ENCODE assay signal across 8 mouse cellular contexts in genomic region chr13:54685174-54685573, GRCm38 (mm10). TPM values are rescaled to one million over a fixed set of nuclear protein-coding genes. Genes with fewer than 3 reads are reported as not detected.
DNase-seq lines count a peak whose midpoint lies in the region; ATAC-seq lines count a peak whose summit lies in the region.

No protein-coding gene starts in this region.

- no peaks in the 10 kb centered on the region for H3K9me3 ChIP-seq in limb, embryonic 10.5 days (replicated peaks)
- H3K9me3 ChIP-seq in midbrain, embryonic 12.5 days = no peaks in the 10 kb centered on the region

- H3K4me3 ChIP-seq in limb, embryonic 10.5 days = peak overlapping the region; percentile 89
- peak overlapping the region; percentile 84 for H3K4me3 ChIP-seq in midbrain, embryonic 12.5 days

- 46% methylated on average over 2 of the region's 2 CpGs for WGBS in limb, embryonic 10.5 days
- WGBS in midbrain, embryonic 12.5 days = 43% methylated on average over 2 of the region's 2 CpGs

- peak overlapping the region; percentile 97 for H3K9ac ChIP-seq in midbrain, embryonic 12.5 days (replicated peaks)

- intact Hi-C loops in heart, postnatal 14 days (cut with DNase I) = loop anchor here (5.0 kb wide), 2 partner anchors 63 to 218 kb away; partner anchors contain the start of genes Faf2 and Thoc3

- peaks cover 39% of the 10 kb centered on the region for H3K4me1 ChIP-seq in limb, embryonic 10.5 days
- peaks cover 30% of the 10 kb centered on the region for H3K4me1 ChIP-seq in midbrain, embryonic 12.5 days

- peak overlapping the region; percentile 90 for H3K4me2 ChIP-seq in midbrain, embryonic 12.5 days (replicated peaks)

- no peak for ATAC-seq in midbrain, embryonic 12.5 days (ENCODE audit: low FRiP score, low read depth)

- H3K27ac ChIP-seq in limb, embryonic 10.5 days = peak overlapping the region; percentile 99; the same call in 1 of the 2 replicates
- H3K27ac ChIP-seq in midbrain, embryonic 12.5 days (replicated peaks) = no peak overlapping the region

- DNase-seq in thymus, postnatal 4 days = peak; percentile 34
- no peak for DNase-seq in thymus, postnatal 25 days
- DNase-seq in cerebellum, postnatal 25 days = peak; percentile 47 to 70
- DNase-seq in heart, postnatal 14 days = peak; percentile 46 to 60
- DNase-seq in limb, embryonic 10.5 days (ENCODE audit: low spot score) = peak; percentile 66
- no peak for DNase-seq in c-Kit-positive CD71-positive TER-119-positive erythroid progenitor cells, embryonic 14.5 days (ENCODE audit: low spot score)
- DNase-seq in left cerebral cortex, adult 8-10 months (ENCODE audit: low spot score in 2 of 2) = no peak

- H3K27me3 ChIP-seq in limb, embryonic 10.5 days (ENCODE audit: low read depth, poor library complexity, severe bottlenecking) = no peaks in the 10 kb centered on the region
- H3K27me3 ChIP-seq in midbrain, embryonic 12.5 days = no peaks in the 10 kb centered on the region

- H3K36me3 ChIP-seq in limb, embryonic 10.5 days = peaks cover 60% of the 10 kb centered on the region
- peaks cover 42% of the 10 kb centered on the region for H3K36me3 ChIP-seq in midbrain, embryonic 12.5 days

RNA-seq across cellular contexts. Expression of gene Rnf44, which starts 8.5 kb away (rescaled TPM):
- 10 to 100 TPM; 55.6 to 57.8 TPM for total RNA-seq in heart, postnatal 14 days (2021)
- polyA plus RNA-seq in limb, embryonic 10.5 days (2016; fragmentation: Nextera tagmentation; extraction: Ambion mirVana) = 104 and 135 TPM in 2 replicates
- polyA plus RNA-seq in midbrain, embryonic 12.5 days (2016; fragmentation: Nextera tagmentation; extraction: Ambion mirVana) = 109 and 110 TPM in 2 replicates
- 100 to 1,000 TPM; 141 to 159 (median 144) TPM for total RNA-seq in left cerebral cortex, adult 8-10 months (2022)

RNA-seq across cellular contexts. Expression of gene Cdhr2, which starts 16.1 kb away (rescaled TPM):
- not detected for total RNA-seq in heart, postnatal 14 days (2021)
- polyA plus RNA-seq in limb, embryonic 10.5 days (2016; fragmentation: Nextera tagmentation; extraction: Ambion mirVana) = 0.04 TPM in 1 of 2 replicates, not detected in the other
- polyA plus RNA-seq in midbrain, embryonic 12.5 days (2016; fragmentation: Nextera tagmentation; extraction: Ambion mirVana) = 0.04 and 0.10 TPM in 2 replicates
- under 1 TPM; 0.13 to 0.35 (median 0.25) TPM for total RNA-seq in left cerebral cortex, adult 8-10 months (2022)

Comparison
In these comparisons a context has a peak if more than half of its experiments do, and no peak if none do; other contexts are left out.
1. DNase-seq: peak in thymus, postnatal 4 days (single experiment), cerebellum, postnatal 25 days (2 of 2), heart, postnatal 14 days (2 of 2) and limb, embryonic 10.5 days (single experiment); none in thymus, postnatal 25 days (single experiment), c-Kit-positive CD71-positive TER-119-positive erythroid progenitor cells, embryonic 14.5 days (single experiment) and left cerebral cortex, adult 8-10 months (0 of 2).